Mouse (Mus musculus) MEL (cell line): ENCODE data around the gene Nlrp6. TPM values are rescaled to one million over a fixed set of nuclear protein-coding genes. Genes with fewer than 3 reads are reported as not detected.

Source experiments
- DNase-seq: peaks from one replicate; pipeline ENCODE4 v3.0.0; 2011; ENCODE audit warnings: low read depth, low spot score
- H3K27ac ChIP-seq: 2 replicates; pipeline ENCODE4 v1.5.1; 2012; ENCODE audit warnings: low read depth, mild to moderate bottlenecking, control low read depth, low read length, moderate library complexity; ENCODE audit not compliant: control insufficient read depth
- H3K27me3 ChIP-seq, 2 experiments: fragments of 150-350 bp in 1 of 2; sonication (generic) in 1 of 2; 2 replicates each; pipeline ENCODE4 v1.6.1; 2012; ENCODE audit warnings: low read length in 2 of 2, mild to moderate bottlenecking in 2 of 2, improper control_type of control experiment in 1 of 2, moderate library complexity in 1 of 2; ENCODE audit not compliant: insufficient read depth in 2 of 2, control insufficient read depth in 1 of 2
- H3K36me3 ChIP-seq, 2 experiments: 2 replicates each; pipeline ENCODE4 v1.6.1; 2012 to 2014; ENCODE audit warnings: low read length in 2 of 2, improper control_type of control experiment in 1 of 2, inconsistent platforms in 1 of 2, mild to moderate bottlenecking in 1 of 2; ENCODE audit not compliant: insufficient read depth in 2 of 2, control insufficient read depth in 1 of 2
- H3K4me1 ChIP-seq, 2 experiments: fragments of 150-350 bp in 1 of 2; sonication (generic) in 1 of 2; 2 replicates each; pipeline ENCODE4 v1.6.1; 2012; ENCODE audit warnings: low read length in 2 of 2, improper control_type of control experiment in 1 of 2, mild to moderate bottlenecking in 1 of 2; ENCODE audit not compliant: insufficient read depth in 2 of 2, control insufficient read depth in 1 of 2
- H3K4me3 ChIP-seq, 2 experiments: fragments of 150-350 bp in 1 of 2; sonication (generic) in 1 of 2; 2 replicates each; pipeline ENCODE4 v1.5.1; 2012; ENCODE audit warnings: low read depth in 2 of 2, low read length in 2 of 2, mild to moderate bottlenecking in 2 of 2, moderate library complexity in 2 of 2, control low read depth in 1 of 2, improper control_type of control experiment in 1 of 2; ENCODE audit not compliant: control insufficient read depth in 1 of 2, insufficient read depth in 1 of 2
- H3K79me2 ChIP-seq: 2 replicates; pipeline ENCODE4 v1.6.1; 2012; ENCODE audit warnings: mild to moderate bottlenecking, low read length, moderate library complexity; ENCODE audit not compliant: control insufficient read depth, poor library complexity, insufficient read depth
- H3K9ac ChIP-seq: 2 replicates; pipeline ENCODE4 v1.6.1; 2012; ENCODE audit warnings: low read depth, mild to moderate bottlenecking, control low read depth, low read length, moderate library complexity; ENCODE audit not compliant: control insufficient read depth, poor library complexity, severe bottlenecking
- H3K9me3 ChIP-seq: fragments of 150-350 bp; sonication (generic); replicated peaks from 2 replicates; pipeline ENCODE4 v1.6.1; 2012; ENCODE audit warnings: mild to moderate bottlenecking, low read length, improper control_type of control experiment, moderate library complexity; ENCODE audit not compliant: insufficient read depth
- CHD2 ChIP-seq: IDR thresholded peaks from 2 replicates; pipeline ENCODE4 v1.6.1; 2011; ENCODE audit warnings: low read length, improper control_type of control experiment
- CTCF ChIP-seq, 3 experiments: IDR thresholded peaks in 2 of 3; conservative IDR thresholded peaks in 1 of 3; 2 replicates each; pipeline ENCODE4 v1.5.1; 2011 to 2012; ENCODE audit warnings: low read length in 3 of 3, low read depth in 2 of 3, mild to moderate bottlenecking in 2 of 3, improper control_type of control experiment in 1 of 3, inconsistent platforms in 1 of 3, mixed read lengths in 1 of 3, moderate library complexity in 1 of 3; ENCODE audit not compliant: control insufficient read depth in 1 of 3, insufficient read depth in 1 of 3, poor library complexity in 1 of 3, severe bottlenecking in 1 of 3
- E2F4 ChIP-seq: IDR thresholded peaks from 2 replicates; pipeline ENCODE4 v1.6.1; 2011; ENCODE audit warnings: low read depth, low read length, improper control_type of control experiment, borderline replicate concordance
- EP300 ChIP-seq, 2 experiments: IDR thresholded peaks; 2 replicates each; pipeline ENCODE4 v1.6.1; 2011; ENCODE audit warnings: improper control_type of control experiment in 2 of 2, low read length in 2 of 2, low read depth in 1 of 2, mild to moderate bottlenecking in 1 of 2
- ETS1 ChIP-seq: IDR thresholded peaks from 2 replicates; pipeline ENCODE4 v1.6.1; 2012; ENCODE audit warnings: low read depth, mild to moderate bottlenecking, inconsistent platforms, low read length, improper control_type of control experiment, moderate library complexity
- GABPA ChIP-seq: IDR thresholded peaks from 2 replicates; pipeline ENCODE4 v1.6.1; 2012; ENCODE audit warnings: low read depth, mild to moderate bottlenecking, inconsistent platforms, low read length, improper control_type of control experiment, moderate library complexity
- GATA1 ChIP-seq: IDR thresholded peaks from 2 replicates; pipeline ENCODE4 v1.6.1; 2011; ENCODE audit warnings: low read depth, low read length, improper control_type of control experiment
- HCFC1 ChIP-seq: IDR thresholded peaks from 2 replicates; pipeline ENCODE4 v1.6.1; 2012; ENCODE audit warnings: low read depth, mild to moderate bottlenecking, inconsistent platforms, low read length, improper control_type of control experiment, moderate library complexity
- JUND ChIP-seq: IDR thresholded peaks from 2 replicates; pipeline ENCODE4 v1.6.1; 2011; ENCODE audit warnings: low read depth, mild to moderate bottlenecking, improper control_type of control experiment, low read length
- KAT2A ChIP-seq: conservative IDR thresholded peaks from 2 replicates; pipeline ENCODE4 v1.6.1; 2012; ENCODE audit warnings: low read depth, low read length, improper control_type of control experiment, inconsistent platforms
- MAFK ChIP-seq: IDR thresholded peaks from 2 replicates; pipeline ENCODE4 v1.6.1; 2011; ENCODE audit warnings: low read depth, mild to moderate bottlenecking, low read length, improper control_type of control experiment, borderline replicate concordance
- MAX ChIP-seq: IDR thresholded peaks from 2 replicates; pipeline ENCODE4 v1.6.1; 2011; ENCODE audit warnings: low read length, improper control_type of control experiment
- MAZ ChIP-seq: IDR thresholded peaks from 2 replicates; pipeline ENCODE4 v1.6.1; 2012; ENCODE audit warnings: low read depth, mild to moderate bottlenecking, inconsistent platforms, low read length, improper control_type of control experiment
- MEF2A ChIP-seq: IDR thresholded peaks from 2 replicates; pipeline ENCODE4 v1.6.1; 2014; ENCODE audit warnings: low read depth, mild to moderate bottlenecking, inconsistent platforms, low read length, improper control_type of control experiment; ENCODE audit not compliant: poor library complexity, insufficient replicate concordance, severe bottlenecking; ENCODE audit errors: extremely low read depth
- MYC ChIP-seq: IDR thresholded peaks from 2 replicates; pipeline ENCODE4 v1.6.1; 2011; ENCODE audit warnings: low read depth, mild to moderate bottlenecking, low read length, improper control_type of control experiment, moderate library complexity
- NELFE ChIP-seq: IDR thresholded peaks from 2 replicates; pipeline ENCODE4 v1.6.1; 2011; ENCODE audit warnings: low read depth, low read length, improper control_type of control experiment
- NRF1 ChIP-seq: IDR thresholded peaks from 2 replicates; pipeline ENCODE4 v1.6.1; 2014; ENCODE audit warnings: low read depth, mild to moderate bottlenecking, inconsistent platforms, low read length, improper control_type of control experiment, moderate library complexity; ENCODE audit not compliant: poor library complexity, insufficient read depth, severe bottlenecking
- POLR2A ChIP-seq, 2 experiments: IDR thresholded peaks; 2 replicates each; pipeline ENCODE4 v1.6.1; 2011 to 2012; ENCODE audit warnings: low read length in 2 of 2, mild to moderate bottlenecking in 2 of 2, control low read depth in 1 of 2, improper control_type of control experiment in 1 of 2, low read depth in 1 of 2, moderate library complexity in 1 of 2; ENCODE audit not compliant: control insufficient read depth in 1 of 2, insufficient read depth in 1 of 2, poor library complexity in 1 of 2
- POLR2AphosphoS2 ChIP-seq: IDR thresholded peaks from 2 replicates; pipeline ENCODE4 v1.6.1; 2011; ENCODE audit warnings: low read length, improper control_type of control experiment
- RAD21 ChIP-seq: IDR thresholded peaks from 2 replicates; pipeline ENCODE4 v1.6.1; 2011; ENCODE audit warnings: mild to moderate bottlenecking, low read depth, low read length, improper control_type of control experiment
- TAL1 ChIP-seq: IDR thresholded peaks from 2 replicates; pipeline ENCODE4 v1.6.1; 2012; ENCODE audit warnings: mild to moderate bottlenecking, inconsistent platforms, low read length, moderate library complexity, mixed read lengths
- TBP ChIP-seq: IDR thresholded peaks from 2 replicates; pipeline ENCODE4 v1.8.0; 2011; ENCODE audit warnings: low read depth, low read length, improper control_type of control experiment
- UBTF ChIP-seq: IDR thresholded peaks from 2 replicates; pipeline ENCODE4 v1.6.1; 2012; ENCODE audit warnings: low read depth, mild to moderate bottlenecking, inconsistent platforms, low read length, improper control_type of control experiment, moderate library complexity, borderline replicate concordance; ENCODE audit not compliant: insufficient read depth
- USF2 ChIP-seq, 2 experiments: IDR thresholded peaks; 2 replicates each; pipeline ENCODE4 v1.6.1; 2011 to 2012; ENCODE audit warnings: improper control_type of control experiment in 2 of 2, low read length in 2 of 2, borderline replicate concordance in 1 of 2, inconsistent platforms in 1 of 2, low read depth in 1 of 2, mild to moderate bottlenecking in 1 of 2; ENCODE audit not compliant: insufficient read depth in 1 of 2
- ZC3H11A ChIP-seq: IDR thresholded peaks from 2 replicates; pipeline ENCODE4 v1.6.1; 2012; ENCODE audit warnings: low read depth, mild to moderate bottlenecking, inconsistent platforms, low read length, improper control_type of control experiment
- ZKSCAN1 ChIP-seq: IDR thresholded peaks from 2 replicates; pipeline ENCODE4 v1.6.1; 2012; ENCODE audit warnings: low read depth, mild to moderate bottlenecking, inconsistent platforms, low read length, improper control_type of control experiment, moderate library complexity
- ZMIZ1 ChIP-seq: IDR thresholded peaks from 2 replicates; pipeline ENCODE4 v1.6.1; 2012; ENCODE audit warnings: low read depth, mild to moderate bottlenecking, inconsistent platforms, low read length, improper control_type of control experiment, moderate library complexity
- ZNF384 ChIP-seq: IDR thresholded peaks from 2 replicates; pipeline ENCODE4 v1.6.1; 2012; ENCODE audit warnings: low read depth, mild to moderate bottlenecking, inconsistent platforms, low read length, improper control_type of control experiment
- polyA plus RNA-seq, 2 experiments: library from polyadenylated mRNA; stranded (reverse) in 1 of 2; unstranded in 1 of 2; fragments of >175 nt in 1 of 2; fragments of >200 nt in 1 of 2; gene quantifications; 2 replicates each; pipeline versions ENCODE4 v1.2.1 to v1.2.4; 2012; ENCODE audit warnings: low replicate concordance in 2 of 2, low read depth in 1 of 2; ENCODE audit not compliant: insufficient read length in 2 of 2, insufficient read depth in 1 of 2, missing spikeins in 1 of 2
- total RNA-seq: library from RNA; depleted of rRNA; stranded (reverse); fragments of 300-350 nt; gene quantifications from 2 replicates; pipeline ENCODE4 v1.2.3, GENCODE M21; 2012

Gene Nlrp6
- total and polyA plus RNA-seq, 3 experiments, result not detected

GRCm38 (mm10) chr7:140939669-140940171, 19.0 kb downstream of the Nlrp6 start:
- H3K9me3 ChIP-seq, result no peaks in the 10 kb centered on the region
- peaks cover 1% of the 10 kb centered on the region; the same call in 1 of the 2 replicates for H3K79me2 ChIP-seq
- peaks cover 0 to 8% of the 10 kb centered on the region in 2 experiments; a peak in 2 of 4 replicates for H3K36me3 ChIP-seq
- DNase-seq, result no peak
- H3K4me1 ChIP-seq, result peaks cover 8 to 13% of the 10 kb centered on the region in 2 experiments
- H3K27me3 ChIP-seq, result peaks cover 9 to 13% of the 10 kb centered on the region in 2 experiments
- TF ChIP-seq ZMIZ1 (no peak), MAX (no peak), POLR2AphosphoS2 (no peak), GATA1 (no peak), MAFK (no peak), CTCF (IDR thresholded peaks at IDR 0.05 in 2 of 3, conservative IDR thresholded peaks at IDR 0.05 in 1 of 3; ENCODE audit: control insufficient read depth in 1 of 3, insufficient read depth in 1 of 3, low read depth in 2 of 3, low read length in 3 of 3, poor library complexity in 1 of 3, severe bottlenecking in 1 of 3) (no peak), NELFE (no peak), UBTF (no peak)
- TF ChIP-seq, all 39 proteins: peak for 0
- H3K4me3 ChIP-seq, result no peak overlapping the region
- H3K27ac ChIP-seq, result no peak overlapping the region
- no peak overlapping the region for H3K9ac ChIP-seq

GRCm38 (mm10) chr7:140941222-140942051, 20.7 kb downstream of the Nlrp6 start, which contains the start of gene Pgghg:
Gene Pgghg (plus strand): TSS chr7:140941391.
- Histone ChIP-seq H3K4me1 (peaks cover 8 to 14% of the 10 kb centered on the region in 2 experiments), H3K36me3 (peaks cover 0 to 10% of the 10 kb centered on the region in 2 experiments; a peak in 2 of 4 replicates)
- TF ChIP-seq ZC3H11A (no peak), ZNF384 (no peak), ETS1 (0 out of 2 replicates have a peak, but pooled peaks have one; percentile 6), MAZ (peak; percentile 78), MYC (peak; percentile 97), MEF2A (no peak), USF2 (IDR thresholded peaks at IDR 0.05; ENCODE audit: borderline replicate concordance in 1 of 2, insufficient read depth in 1 of 2, low read depth in 1 of 2, low read length in 2 of 2) (no peak), JUND (no peak), EP300 (IDR thresholded peaks at IDR 0.05; ENCODE audit: low read depth in 1 of 2, low read length in 2 of 2) (peak in 1 of 2 experiments; percentile 4; a peak in 2 of 4 replicates), GATA1 (no peak), NRF1 (no peak), ZKSCAN1 (no peak), TAL1 (no peak), GABPA (no peak), ZMIZ1 (peak; percentile 51; the same call in 1 of the 2 replicates), E2F4 (peak; percentile 74), MAX (peak; percentile 93), RAD21 (peak; percentile 14; the same call in 1 of the 2 replicates), POLR2A (IDR thresholded peaks at IDR 0.05; ENCODE audit: control insufficient read depth in 1 of 2, insufficient read depth in 1 of 2, low read depth in 1 of 2, low read length in 2 of 2, poor library complexity in 1 of 2) (peak; percentile 78 to 96; a peak in 3 of 4 replicates), CHD2 (no peak), TBP (peak; percentile 64), HCFC1 (peak; percentile 69), MAFK (no peak), KAT2A (no peak)

More at GRCm38 (mm10) chr7:140941222-140942051, 20.7 kb downstream of the Nlrp6 start, which contains the start of gene Pgghg:
- H3K9ac ChIP-seq, result peak within 1 kb of the TSS; percentile 91
- H3K9me3 ChIP-seq, result no peaks in the 10 kb centered on the region
- H3K27ac ChIP-seq, result peak within 1 kb of the TSS; percentile 94
- H3K4me3 ChIP-seq, result peak within 1 kb of the TSS; percentile 70 to 75
- H3K79me2 ChIP-seq, result peaks cover 1% of the 10 kb centered on the region; the same call in 1 of the 2 replicates
- H3K27me3 ChIP-seq, result peaks cover 3 to 6% of the 10 kb centered on the region in 2 experiments
- peak; percentile 95 for DNase-seq
